Mouse (Mus musculus): ENCODE data around the gene Fn1. TPM values are rescaled to one million over a fixed set of nuclear protein-coding genes. Genes with fewer than 3 reads are reported as not detected.

The Fn1 gene
- polyA plus RNA-seq, 1 experiment from 2014 or later = 158 TPM

DNA sequence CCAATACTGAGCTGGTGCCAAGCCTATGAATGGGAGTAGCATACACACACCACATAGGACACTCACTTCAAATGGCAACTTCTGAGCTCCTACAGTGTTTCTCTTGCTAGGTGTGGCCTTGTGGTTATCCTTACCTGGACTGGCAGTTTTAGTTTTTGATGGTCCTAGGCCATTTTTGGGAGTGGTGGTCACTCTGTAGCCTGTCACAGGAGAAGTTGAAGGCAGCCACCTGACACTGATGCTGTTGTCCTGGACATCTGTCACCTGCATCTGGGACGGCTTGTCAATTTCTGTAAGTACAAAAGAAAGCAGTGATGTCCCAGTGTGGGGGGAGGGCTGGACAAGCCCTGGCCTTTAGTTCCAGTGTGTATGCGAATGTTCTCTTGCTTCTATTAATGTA, 47.2 kb downstream of the Fn1 start:
- Histone ChIP-seq H3K4me3 (no peak overlapping the region), H3K4me2 (no peak overlapping the region), H3K27me3 (no peaks in the 10 kb centered on the region)

DNA sequence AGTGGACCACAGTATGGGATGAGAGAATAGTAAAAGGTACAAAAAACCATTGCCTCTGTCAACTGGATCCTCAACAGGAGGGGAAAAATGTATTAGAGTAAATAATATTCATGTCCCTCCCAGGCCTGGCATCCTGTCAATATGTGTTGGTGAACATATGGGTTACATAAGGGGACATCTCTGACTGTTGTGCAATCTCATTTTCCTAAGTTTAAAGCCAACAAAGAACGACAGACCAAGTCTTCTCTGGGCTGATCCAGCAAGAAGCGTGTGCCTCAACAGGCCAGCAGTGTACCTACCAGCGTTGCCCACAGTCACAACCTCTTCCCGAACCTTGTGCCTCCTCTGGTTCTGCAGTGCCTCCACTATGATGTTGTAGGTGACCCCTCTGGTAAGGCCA, 57.6 kb downstream of the Fn1 start:
- WGBS = 79% methylated on average over 4 of the region's 4 CpGs
- Histone ChIP-seq H3K36me3 (peaks cover 88% of the 10 kb centered on the region), H3K9me3 (replicated peaks) (no peaks in the 10 kb centered on the region), H3K9ac (no peak overlapping the region), H3K4me1 (replicated peaks) (no peaks in the 10 kb centered on the region), H3K4me3 (no peak overlapping the region), H3K4me2 (no peak overlapping the region), H3K27me3 (no peaks in the 10 kb centered on the region), H3K27ac (no peak overlapping the region)
- no peak for ATAC-seq (replicated peaks; ENCODE audit: insufficient number of reproducible peaks, insufficient read depth, low FRiP score, low read depth)

More for the DNA sequence above, 47.2 kb downstream of the Fn1 start:
- Histone ChIP-seq H3K36me3 (peaks cover 82% of the 10 kb centered on the region), H3K27ac (no peak overlapping the region), H3K4me1 (replicated peaks) (no peaks in the 10 kb centered on the region), H3K9ac (no peak overlapping the region), H3K9me3 (replicated peaks) (no peaks in the 10 kb centered on the region)
- ATAC-seq (replicated peaks; ENCODE audit: insufficient number of reproducible peaks, insufficient read depth, low FRiP score, low read depth) = no peak
- 86% methylated on average over 2 of the region's 2 CpGs for WGBS

DNA sequence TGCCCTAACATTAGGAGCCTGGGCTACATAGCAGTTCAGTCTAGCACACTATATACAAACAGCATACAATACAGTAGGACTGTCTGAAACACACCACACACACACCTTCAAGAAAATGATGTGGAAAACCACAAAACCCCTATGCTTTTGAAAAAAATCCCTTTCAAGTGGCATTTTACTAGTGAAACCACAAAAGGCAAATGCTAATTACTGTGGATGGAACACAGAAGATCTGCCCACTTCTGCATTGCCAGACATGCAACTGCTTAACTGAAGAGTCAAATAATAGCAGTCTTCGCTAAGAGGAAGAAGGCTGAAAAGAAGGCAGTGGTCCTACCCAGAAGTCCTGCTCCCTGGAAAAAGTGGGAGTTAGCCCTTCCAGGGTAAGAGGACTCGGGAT, 58.7 kb downstream of the Fn1 start:
- Histone ChIP-seq H3K9ac (no peak overlapping the region), H3K36me3 (peaks cover 88% of the 10 kb centered on the region), H3K4me1 (replicated peaks) (no peaks in the 10 kb centered on the region), H3K27ac (no peak overlapping the region), H3K4me3 (no peak overlapping the region), H3K9me3 (replicated peaks) (no peaks in the 10 kb centered on the region), H3K4me2 (no peak overlapping the region), H3K27me3 (no peaks in the 10 kb centered on the region)
- WGBS = 76% methylated on average over 2 of the region's 2 CpGs
- ATAC-seq (replicated peaks; ENCODE audit: insufficient number of reproducible peaks, insufficient read depth, low FRiP score, low read depth) = no peak

DNA sequence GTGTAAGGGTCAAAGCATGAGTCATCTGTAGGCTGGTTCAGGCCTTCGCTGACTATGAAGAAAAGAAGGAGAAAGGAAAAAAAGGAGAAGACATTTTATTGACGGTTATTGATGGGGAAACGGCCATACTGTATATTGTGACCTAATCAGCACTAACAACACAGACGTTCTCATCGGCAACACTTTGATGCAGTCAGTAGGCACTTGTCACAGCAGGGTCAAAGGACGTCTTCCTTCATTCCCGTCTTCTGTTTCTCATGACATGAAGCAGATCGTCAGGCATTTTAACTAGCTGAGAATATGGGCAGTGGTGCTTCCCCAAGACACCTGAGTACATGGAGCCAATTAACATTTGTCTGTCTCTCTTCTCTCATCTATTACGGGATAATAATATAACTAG, 59.8 kb downstream of the Fn1 start:
- ATAC-seq (replicated peaks; ENCODE audit: insufficient number of reproducible peaks, insufficient read depth, low FRiP score, low read depth) = no peak
- H3K9ac ChIP-seq = no peak overlapping the region
- H3K4me1 ChIP-seq (replicated peaks) = no peaks in the 10 kb centered on the region
- peaks cover 88% of the 10 kb centered on the region for H3K36me3 ChIP-seq
- WGBS = 90% methylated on average over 9 of the region's 9 CpGs
- H3K27ac ChIP-seq = no peak overlapping the region
- no peak overlapping the region for H3K4me3 ChIP-seq
- H3K4me2 ChIP-seq = no peak overlapping the region
- no peaks in the 10 kb centered on the region for H3K9me3 ChIP-seq (replicated peaks)
- H3K27me3 ChIP-seq = no peaks in the 10 kb centered on the region

DNA sequence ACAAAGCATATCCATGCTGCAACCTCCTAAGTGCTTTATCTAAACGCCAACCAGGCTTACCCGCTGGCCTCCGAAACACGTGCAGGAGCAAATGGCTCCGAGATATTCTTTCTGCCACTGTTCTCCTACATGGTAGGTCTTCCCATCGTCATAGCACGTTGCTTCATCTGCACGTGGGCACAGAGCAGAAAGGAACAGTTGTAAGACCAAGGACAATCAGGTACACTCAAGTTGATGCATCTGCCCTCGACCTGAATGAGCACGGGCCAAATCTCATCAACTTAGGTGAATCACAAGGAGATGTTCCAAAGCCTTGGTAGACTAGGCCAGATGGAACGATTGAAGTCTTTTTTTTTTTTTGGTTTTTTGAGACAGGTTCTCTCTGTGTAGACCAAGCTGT, 63.0 kb downstream of the Fn1 start:
- Histone ChIP-seq H3K27me3 (no peaks in the 10 kb centered on the region), H3K4me1 (replicated peaks) (no peaks in the 10 kb centered on the region), H3K9me3 (replicated peaks) (no peaks in the 10 kb centered on the region), H3K36me3 (peaks cover 88% of the 10 kb centered on the region), H3K4me2 (no peak overlapping the region), H3K4me3 (no peak overlapping the region), H3K9ac (no peak overlapping the region), H3K27ac (no peak overlapping the region)
- ATAC-seq (replicated peaks; ENCODE audit: insufficient number of reproducible peaks, insufficient read depth, low FRiP score, low read depth) = no peak
- 92% methylated on average over 11 of the region's 11 CpGs for WGBS

DNA sequence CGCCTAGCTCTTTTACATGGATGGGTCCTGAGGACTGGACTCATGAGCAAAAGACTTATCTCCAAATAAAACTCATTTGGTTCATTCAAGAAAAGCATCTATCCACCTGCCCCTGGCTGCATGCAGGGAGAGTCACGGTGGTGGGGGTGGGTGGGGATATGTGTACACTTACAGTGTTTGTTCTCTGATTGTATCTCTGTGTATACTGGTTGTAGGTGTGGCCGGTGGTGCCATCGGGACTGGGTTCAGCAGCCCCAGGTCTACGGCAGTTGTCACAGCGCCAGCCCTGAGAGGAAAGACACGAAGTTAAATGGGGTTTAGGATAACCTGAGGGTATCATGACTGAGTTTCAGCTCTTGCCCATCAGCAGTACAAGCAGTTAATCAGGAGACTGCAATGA, 66.3 kb downstream of the Fn1 start:
- Histone ChIP-seq H3K36me3 (peaks cover 63% of the 10 kb centered on the region), H3K4me2 (no peak overlapping the region), H3K27me3 (no peaks in the 10 kb centered on the region), H3K4me1 (replicated peaks) (no peaks in the 10 kb centered on the region), H3K9ac (no peak overlapping the region), H3K27ac (no peak overlapping the region), H3K9me3 (replicated peaks) (no peaks in the 10 kb centered on the region), H3K4me3 (no peak overlapping the region)
- ATAC-seq (replicated peaks; ENCODE audit: insufficient number of reproducible peaks, insufficient read depth, low FRiP score, low read depth) = no peak
- 90% methylated on average over 7 of the region's 7 CpGs for WGBS

DNA sequence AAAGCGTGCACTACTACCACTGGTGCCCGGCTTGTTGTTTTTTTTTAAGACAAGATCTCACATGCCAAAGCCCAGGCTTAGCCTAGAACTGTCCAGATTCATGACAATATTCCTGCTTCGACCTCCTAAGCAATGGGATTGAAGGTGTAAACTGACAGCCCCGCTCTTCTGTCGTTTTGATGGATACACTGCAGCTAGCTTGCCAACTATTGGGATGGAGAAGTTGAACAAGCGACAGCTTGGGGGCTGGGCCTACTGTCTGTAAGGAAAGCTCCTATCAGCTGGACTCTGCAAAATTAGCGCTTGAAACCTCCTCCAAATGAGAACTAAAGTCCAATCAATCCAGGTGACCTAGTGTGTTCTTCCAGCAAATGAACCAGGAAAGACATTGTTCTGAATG, 69.1 kb downstream of the Fn1 start:
- H3K36me3 ChIP-seq = peaks cover 48% of the 10 kb centered on the region
- H3K4me1 ChIP-seq (replicated peaks) = no peaks in the 10 kb centered on the region
- no peak overlapping the region for H3K9ac ChIP-seq
- no peak overlapping the region for H3K4me3 ChIP-seq
- WGBS = 83% methylated on average over 7 of the region's 7 CpGs
- no peak overlapping the region for H3K4me2 ChIP-seq
- no peak overlapping the region for H3K27ac ChIP-seq
- H3K9me3 ChIP-seq (replicated peaks) = no peaks in the 10 kb centered on the region
- no peak for ATAC-seq (replicated peaks; ENCODE audit: insufficient number of reproducible peaks, insufficient read depth, low FRiP score, low read depth)
- no peaks in the 10 kb centered on the region for H3K27me3 ChIP-seq

DNA sequence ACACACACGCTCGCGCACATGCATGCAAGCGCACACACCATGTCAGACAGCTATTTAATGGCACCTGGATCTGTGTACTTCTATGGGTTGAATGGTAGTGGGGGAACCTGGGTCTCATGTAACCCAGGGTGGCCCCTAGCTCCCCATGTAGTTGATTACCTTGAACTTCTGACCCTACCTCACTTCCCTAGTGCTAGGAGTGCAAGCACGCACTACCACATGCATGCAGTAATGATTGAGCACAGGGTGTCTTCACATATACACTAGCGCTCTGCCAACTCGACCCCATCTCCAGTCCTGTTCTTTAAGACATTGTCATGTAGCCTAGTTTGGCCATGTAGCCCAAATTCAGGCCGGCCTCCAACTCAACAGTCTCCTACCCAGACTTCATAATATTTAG, 69.7 kb downstream of the Fn1 start:
- H3K4me1 ChIP-seq (replicated peaks) = no peaks in the 10 kb centered on the region
- H3K9ac ChIP-seq = no peak overlapping the region
- H3K4me2 ChIP-seq = no peak overlapping the region
- WGBS = 89% methylated on average over 8 of the region's 8 CpGs
- peaks cover 45% of the 10 kb centered on the region for H3K36me3 ChIP-seq
- H3K9me3 ChIP-seq (replicated peaks) = no peaks in the 10 kb centered on the region
- ATAC-seq (replicated peaks; ENCODE audit: insufficient number of reproducible peaks, insufficient read depth, low FRiP score, low read depth) = no peak
- H3K27me3 ChIP-seq = no peaks in the 10 kb centered on the region
- no peak overlapping the region for H3K4me3 ChIP-seq
- no peak overlapping the region for H3K27ac ChIP-seq

DNA sequence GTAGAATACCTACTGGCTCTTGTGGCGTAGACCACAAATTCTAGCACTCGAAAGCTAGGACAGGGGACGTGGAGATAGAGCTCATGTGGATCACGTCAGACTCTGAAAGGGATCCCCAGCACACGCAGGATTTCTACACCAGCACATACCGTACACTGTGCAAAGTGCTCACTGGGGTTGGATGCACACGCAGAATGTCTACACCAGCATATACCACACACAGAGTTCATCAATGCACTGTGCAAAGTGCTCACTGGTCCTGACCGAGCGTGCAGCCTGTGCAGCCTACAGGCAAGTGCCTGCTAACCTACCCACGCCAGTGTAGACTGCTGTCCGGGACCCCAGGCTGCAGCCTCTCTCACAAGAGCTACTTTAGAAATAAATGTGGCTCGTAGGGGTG, 72.6 kb downstream of the Fn1 start:
- WGBS = 91% methylated on average over 12 of the region's 12 CpGs
- H3K4me1 ChIP-seq (replicated peaks) = no peaks in the 10 kb centered on the region
- H3K9me3 ChIP-seq (replicated peaks) = no peaks in the 10 kb centered on the region
- H3K9ac ChIP-seq = no peak overlapping the region
- H3K36me3 ChIP-seq = peaks cover 50% of the 10 kb centered on the region
- no peak for ATAC-seq (replicated peaks; ENCODE audit: insufficient number of reproducible peaks, insufficient read depth, low FRiP score, low read depth)
- H3K4me2 ChIP-seq = no peak overlapping the region
- no peak overlapping the region for H3K27ac ChIP-seq
- H3K4me3 ChIP-seq = no peak overlapping the region
- H3K27me3 ChIP-seq = no peaks in the 10 kb centered on the region

DNA sequence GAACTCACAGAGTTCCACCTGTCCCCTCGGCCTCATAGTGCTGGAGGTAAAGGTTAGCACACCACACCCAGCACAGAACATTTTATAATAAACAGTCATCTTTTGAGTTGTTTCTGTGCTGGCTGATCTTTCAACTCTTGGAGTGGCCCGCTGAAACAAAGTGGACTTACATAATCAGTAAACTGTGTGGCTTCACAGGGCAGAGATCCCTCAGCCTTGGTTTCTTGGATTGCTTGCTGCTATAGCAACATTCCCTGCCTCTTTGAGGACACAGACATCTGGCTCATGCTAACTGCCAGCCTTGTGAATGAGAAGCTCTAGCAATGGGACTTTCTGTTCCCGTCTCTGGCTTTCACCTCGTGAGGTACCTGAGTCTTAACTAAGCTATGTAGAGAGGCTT, 73.5 kb downstream of the Fn1 start:
- Histone ChIP-seq H3K27me3 (no peaks in the 10 kb centered on the region), H3K4me2 (no peak overlapping the region), H3K4me1 (replicated peaks) (no peaks in the 10 kb centered on the region), H3K9ac (no peak overlapping the region), H3K27ac (no peak overlapping the region), H3K9me3 (replicated peaks) (no peaks in the 10 kb centered on the region), H3K4me3 (no peak overlapping the region), H3K36me3 (peaks cover 46% of the 10 kb centered on the region)
- no peak for ATAC-seq (replicated peaks; ENCODE audit: insufficient number of reproducible peaks, insufficient read depth, low FRiP score, low read depth)
- 83% methylated on average over 4 of the region's 4 CpGs for WGBS

DNA sequence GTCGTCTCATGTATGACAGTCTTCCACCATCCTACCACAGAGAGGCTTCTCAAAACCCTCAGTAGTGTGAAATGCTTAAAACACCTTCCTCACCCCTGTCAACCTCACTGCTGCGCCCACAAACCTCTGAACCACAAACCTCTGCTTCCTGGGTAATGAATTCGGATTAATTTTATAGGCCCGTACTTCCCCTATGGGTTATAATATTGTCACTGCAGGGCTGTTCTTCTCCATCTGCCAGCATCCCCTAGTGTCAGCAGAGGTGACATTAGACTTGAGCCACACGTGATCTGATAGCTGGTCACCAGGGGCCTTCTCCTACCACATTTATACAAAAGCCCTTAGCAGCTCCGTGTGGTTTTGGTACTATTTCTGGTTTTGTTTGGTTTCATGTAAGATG, 76.2 kb downstream of the Fn1 start:
- no peak overlapping the region for H3K4me3 ChIP-seq
- ATAC-seq (replicated peaks; ENCODE audit: insufficient number of reproducible peaks, insufficient read depth, low FRiP score, low read depth) = no peak
- H3K27ac ChIP-seq = no peak overlapping the region
- H3K4me1 ChIP-seq (replicated peaks) = no peaks in the 10 kb centered on the region
- no peak overlapping the region for H3K9ac ChIP-seq
- WGBS = 93% methylated on average over 6 of the region's 6 CpGs
- H3K27me3 ChIP-seq = no peaks in the 10 kb centered on the region
- H3K9me3 ChIP-seq (replicated peaks) = no peaks in the 10 kb centered on the region
- H3K36me3 ChIP-seq = peaks cover 64% of the 10 kb centered on the region
- no peak overlapping the region for H3K4me2 ChIP-seq

DNA sequence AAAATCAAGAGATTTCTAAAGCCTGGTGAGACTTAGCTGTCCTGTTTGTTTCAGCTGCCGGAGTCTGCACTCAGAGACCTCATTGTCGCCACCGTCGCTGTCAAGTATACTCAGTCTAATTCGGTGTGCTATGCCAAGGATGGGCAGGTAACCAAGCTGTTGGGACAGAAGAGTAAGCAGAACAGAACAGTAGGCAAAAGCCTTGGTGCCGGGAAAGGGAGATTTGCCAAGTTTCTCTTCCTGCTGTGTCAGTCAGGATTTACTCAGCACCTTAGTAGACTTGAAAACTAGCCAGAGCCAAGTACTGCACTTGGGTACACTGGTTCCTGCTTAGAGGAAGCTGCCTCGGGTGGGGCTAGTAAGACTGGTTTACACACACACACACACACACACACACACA, 77.0 kb downstream of the Fn1 start:
- no peak overlapping the region for H3K4me3 ChIP-seq
- H3K4me2 ChIP-seq = no peak overlapping the region
- H3K27ac ChIP-seq = no peak overlapping the region
- H3K4me1 ChIP-seq (replicated peaks) = no peaks in the 10 kb centered on the region
- ATAC-seq (replicated peaks; ENCODE audit: insufficient number of reproducible peaks, insufficient read depth, low FRiP score, low read depth) = no peak
- 85% methylated on average over 7 of the region's 7 CpGs for WGBS
- no peaks in the 10 kb centered on the region for H3K9me3 ChIP-seq (replicated peaks)
- H3K9ac ChIP-seq = no peak overlapping the region
- H3K36me3 ChIP-seq = peaks cover 72% of the 10 kb centered on the region
- no peaks in the 10 kb centered on the region for H3K27me3 ChIP-seq

DNA sequence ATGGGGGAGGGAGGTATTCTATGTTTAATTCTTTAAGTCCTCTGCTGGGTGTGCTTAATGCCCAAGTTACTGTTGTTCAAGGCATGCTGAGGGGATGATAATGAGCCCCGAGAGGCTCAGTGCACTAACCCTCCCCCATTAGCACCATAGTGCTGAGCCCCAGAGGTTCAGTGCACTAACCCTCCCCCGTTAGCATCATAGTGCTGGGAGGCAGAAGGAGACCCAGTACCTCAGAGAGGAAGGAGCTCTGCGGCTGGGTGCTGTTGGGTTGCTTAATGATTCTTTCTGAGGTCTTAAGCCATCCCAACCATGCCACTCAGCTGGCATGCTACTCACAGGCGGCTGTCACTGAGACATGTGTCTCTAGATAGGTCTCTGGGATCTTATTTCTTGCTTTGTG, 82.9 kb downstream of the Fn1 start:
- Histone ChIP-seq H3K27me3 (no peaks in the 10 kb centered on the region), H3K36me3 (peaks cover 78% of the 10 kb centered on the region), H3K4me1 (replicated peaks) (peaks cover 5% of the 10 kb centered on the region), H3K9me3 (replicated peaks) (no peaks in the 10 kb centered on the region), H3K4me3 (no peak overlapping the region), H3K27ac (no peak overlapping the region), H3K9ac (no peak overlapping the region), H3K4me2 (no peak overlapping the region)
- ATAC-seq (replicated peaks; ENCODE audit: insufficient number of reproducible peaks, insufficient read depth, low FRiP score, low read depth) = no peak
- 81% methylated on average over 4 of the region's 4 CpGs for WGBS

All from heart, embryonic 15.5 days (tissue).